ENCODE assay signal across 8 mouse cellular contexts in the genomic region with DNA sequence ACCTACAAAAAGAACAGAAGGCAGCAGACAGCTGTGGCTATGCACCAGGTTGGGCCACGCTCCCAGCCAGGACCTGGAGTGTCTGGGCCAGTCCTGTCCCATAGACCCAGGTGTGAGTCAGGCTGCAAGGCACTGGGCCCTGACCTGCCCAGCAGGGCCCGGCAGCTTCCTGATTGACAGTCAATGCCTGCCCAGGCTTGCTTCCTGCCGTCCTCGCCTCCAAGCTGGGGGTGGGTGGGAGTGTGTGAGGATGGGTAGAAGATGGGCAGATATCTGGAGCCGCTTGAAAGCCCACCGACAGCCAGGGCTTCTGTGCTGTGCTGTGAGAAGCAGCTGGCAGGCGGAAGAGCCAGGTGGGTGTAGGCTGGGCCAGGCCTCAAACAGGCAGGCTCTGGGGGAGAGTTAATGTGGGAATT. TPM values are rescaled to one million over a fixed set of nuclear protein-coding genes. Genes with fewer than 3 reads are reported as not detected.
DNase-seq lines count a peak whose midpoint lies in the region; ATAC-seq lines count a peak whose summit lies in the region.

No protein-coding gene starts in this region.

- no peaks in the 10 kb centered on the region for H3K36me3 ChIP-seq in heart, embryonic 15.5 days
- H3K36me3 ChIP-seq in midbrain, embryonic 15.5 days (replicated peaks) = no peaks in the 10 kb centered on the region

- no peak; the same call in 1 of the 2 replicates for ATAC-seq in heart, embryonic 15.5 days (replicated peaks; ENCODE audit: insufficient number of reproducible peaks, insufficient read depth, low FRiP score, low read depth)
- peak; percentile 57 for ATAC-seq in midbrain, embryonic 15.5 days (replicated peaks)

- DNase-seq in kidney, adult 18-20 months = peak; percentile 46
- no peak for DNase-seq in kidney, adult 11 months
- DNase-seq in cerebellum, postnatal 25 days = peak; percentile 69 to 79
- DNase-seq in layer of hippocampus, postnatal 36 days = peak; percentile 56 to 71
- peak; percentile 51 to 68 for DNase-seq in thymus, postnatal 36 days
- DNase-seq in natural killer cell, adult 2 months (ENCODE audit: low spot score in 2 of 2) = no peak

- H3K9me3 ChIP-seq in heart, embryonic 15.5 days (replicated peaks) = no peaks in the 10 kb centered on the region
- no peaks in the 10 kb centered on the region for H3K9me3 ChIP-seq in midbrain, embryonic 15.5 days

- peak overlapping the region; percentile 54 for H3K4me2 ChIP-seq in heart, embryonic 15.5 days
- peak overlapping the region; percentile 31; the same call in 1 of the 2 replicates for H3K4me2 ChIP-seq in midbrain, embryonic 15.5 days

- WGBS in heart, embryonic 15.5 days = 18% methylated on average over 7 of the region's 7 CpGs
- 10% methylated on average over 7 of the region's 7 CpGs for WGBS in midbrain, embryonic 15.5 days

- H3K4me3 ChIP-seq in heart, embryonic 15.5 days = peak overlapping the region; percentile 8
- no peak overlapping the region for H3K4me3 ChIP-seq in midbrain, embryonic 15.5 days

- no peaks in the 10 kb centered on the region for H3K27me3 ChIP-seq in heart, embryonic 15.5 days
- no peaks in the 10 kb centered on the region for H3K27me3 ChIP-seq in midbrain, embryonic 15.5 days (replicated peaks)

- peak overlapping the region; percentile 35 for H3K9ac ChIP-seq in heart, embryonic 15.5 days
- H3K9ac ChIP-seq in midbrain, embryonic 15.5 days = peak overlapping the region; percentile 12; the same call in 1 of the 2 replicates

- H3K4me1 ChIP-seq in heart, embryonic 15.5 days (replicated peaks) = peaks cover 87% of the 10 kb centered on the region
- H3K4me1 ChIP-seq in midbrain, embryonic 15.5 days = peaks cover 66% of the 10 kb centered on the region

- peak overlapping the region; percentile 95 for H3K27ac ChIP-seq in heart, embryonic 15.5 days
- peak overlapping the region; percentile 80 for H3K27ac ChIP-seq in midbrain, embryonic 15.5 days

RNA-seq across cellular contexts. Expression of gene Prrc2b, which starts 24.2 kb away (rescaled TPM):
- 21.0 and 34.8 TPM in 2 replicates for polyA plus RNA-seq in heart, embryonic 15.5 days (2015; fragmentation: Nextera tagmentation; extraction: Ambion mirVana)
- 100 to 1,000 TPM; 271 to 276 TPM for total RNA-seq in layer of hippocampus, postnatal 36 days (2021)
- 85.4 and 92.2 TPM in 2 replicates for polyA plus RNA-seq in midbrain, embryonic 15.5 days (2015; fragmentation: Nextera tagmentation; extraction: Ambion mirVana)

Comparison
In these comparisons a context has a peak if more than half of its experiments do, and no peak if none do; other contexts are left out.
1. DNase-seq: peak in kidney, adult 18-20 months (single experiment), cerebellum, postnatal 25 days (2 of 2), layer of hippocampus, postnatal 36 days (2 of 2) and thymus, postnatal 36 days (2 of 2); none in kidney, adult 11 months (single experiment) and natural killer cell, adult 2 months (0 of 2).